Mouse (Mus musculus) forebrain, embryonic 14.5 days (tissue): Measurements from ENCODE around the gene Pecam1. TPM values are rescaled to one million over a fixed set of nuclear protein-coding genes. Genes with fewer than 3 reads are reported as not detected.
"Not testable (repeated sequence)": the region's sequence is repeated elsewhere in the genome, so short reads cannot be mapped to it uniquely, and the experiment has no call there.

Source experiments
- ATAC-seq: fragments of 200-750 bp; cut with Nextera tagmentation; 2 replicates; pipeline ENCODE4 v1.8.0; 2017; ENCODE audit warnings: mild to moderate bottlenecking, moderate library complexity
- DNase-seq: peaks from one replicate; pipeline ENCODE4 v3.0.0-alpha.2; 2015; ENCODE audit warnings: low spot score
- H3K27ac ChIP-seq: fragments of 300-500 bp; sonication (generic); 2 replicates; pipeline ENCODE4 v1.5.1; 2014; ENCODE audit warnings: low read depth, mild to moderate bottlenecking, control low read depth, low read length, moderate library complexity
- H3K27me3 ChIP-seq: fragments of 300-500 bp; sonication (generic); replicated peaks from 2 replicates; pipeline ENCODE4 v1.6.1; 2014; ENCODE audit warnings: low read length, control low read depth, mixed read lengths; ENCODE audit not compliant: control insufficient read depth, insufficient read depth
- H3K36me3 ChIP-seq: fragments of 300-500 bp; sonication (generic); 2 replicates; pipeline ENCODE4 v1.6.1; 2014; ENCODE audit warnings: low read length, control low read depth; ENCODE audit not compliant: control insufficient read depth, insufficient read depth
- H3K4me1 ChIP-seq: fragments of 300-500 bp; sonication (generic); 2 replicates; pipeline ENCODE4 v1.6.1; 2014; ENCODE audit warnings: antibody characterized with exemption, low read length, control low read depth; ENCODE audit not compliant: control insufficient read depth, insufficient read depth
- H3K4me2 ChIP-seq: fragments of 300-500 bp; sonication (generic); 2 replicates; pipeline ENCODE4 v1.6.1; 2014; ENCODE audit warnings: mild to moderate bottlenecking, control low read depth, low read length
- H3K4me3 ChIP-seq: fragments of 300-500 bp; sonication (generic); 2 replicates; pipeline ENCODE4 v1.5.1; 2014; ENCODE audit warnings: low read depth, low read length, control low read depth
- H3K9ac ChIP-seq: fragments of 300-500 bp; sonication (generic); 2 replicates; pipeline ENCODE4 v1.6.1; 2014; ENCODE audit warnings: mild to moderate bottlenecking, low read length, control low read depth, moderate library complexity
- H3K9me3 ChIP-seq: fragments of 300-500 bp; sonication (generic); replicated peaks from 2 replicates; pipeline ENCODE4 v1.6.1; 2016; ENCODE audit warnings: low read length, control low read depth, mixed read lengths; ENCODE audit not compliant: control insufficient read depth
- WGBS: fragments of 180-500 bp; shearing (Covaris S2); extraction: QIAGEN DNeasy Blood & Tissue Kit; methylation state at CpG from one replicate; pipeline ENCODE4 v1.1.7; 2014; 5-methylcytosine and 5-hydroxymethylcytosine counted together
- polyA plus RNA-seq: library from polyadenylated mRNA; unstranded; fragments of >200 nt; fragmentation: Nextera tagmentation; extraction: Ambion mirVana; gene quantifications from 2 replicates; pipeline ENCODE4 v1.2.1, GENCODE M21; 2014

Pecam1 gene
- polyA plus RNA-seq, 1 experiment from 2014 or later: 16.8 TPM

- Histone ChIP-seq H3K4me1 (peaks cover 20% of the 10 kb centered on the region), H3K4me2 (no peak overlapping the region), H3K4me3 (no peak overlapping the region), H3K36me3 (no peaks in the 10 kb centered on the region), H3K9me3 (no peaks in the 10 kb centered on the region), H3K9ac (no peak overlapping the region), H3K27me3 (no peaks in the 10 kb centered on the region), H3K27ac (no peak overlapping the region)
- no peak for DNase-seq
- no peak for ATAC-seq
- 70% methylated on average over 6 of the region's 6 CpGs for WGBS
Observed at GRCm38 (mm10) chr11:106663838-106664237, 86.6 kb downstream of the Pecam1 start.

GRCm38 (mm10) chr11:106662634-106663407, 87.6 kb downstream of the Pecam1 start:
- H3K9me3 ChIP-seq: no peaks in the 10 kb centered on the region
- H3K27ac ChIP-seq: no peak overlapping the region
- no peak overlapping the region for H3K4me2 ChIP-seq
- DNase-seq (no peak), ATAC-seq (no peak)
- no peak overlapping the region for H3K9ac ChIP-seq
- no peaks in the 10 kb centered on the region for H3K27me3 ChIP-seq
- H3K4me1 ChIP-seq: peaks cover 28% of the 10 kb centered on the region
- H3K36me3 ChIP-seq: no peaks in the 10 kb centered on the region
- WGBS: 90% methylated on average over 10 of the region's 11 CpGs
- H3K4me3 ChIP-seq: no peak overlapping the region

DNA sequence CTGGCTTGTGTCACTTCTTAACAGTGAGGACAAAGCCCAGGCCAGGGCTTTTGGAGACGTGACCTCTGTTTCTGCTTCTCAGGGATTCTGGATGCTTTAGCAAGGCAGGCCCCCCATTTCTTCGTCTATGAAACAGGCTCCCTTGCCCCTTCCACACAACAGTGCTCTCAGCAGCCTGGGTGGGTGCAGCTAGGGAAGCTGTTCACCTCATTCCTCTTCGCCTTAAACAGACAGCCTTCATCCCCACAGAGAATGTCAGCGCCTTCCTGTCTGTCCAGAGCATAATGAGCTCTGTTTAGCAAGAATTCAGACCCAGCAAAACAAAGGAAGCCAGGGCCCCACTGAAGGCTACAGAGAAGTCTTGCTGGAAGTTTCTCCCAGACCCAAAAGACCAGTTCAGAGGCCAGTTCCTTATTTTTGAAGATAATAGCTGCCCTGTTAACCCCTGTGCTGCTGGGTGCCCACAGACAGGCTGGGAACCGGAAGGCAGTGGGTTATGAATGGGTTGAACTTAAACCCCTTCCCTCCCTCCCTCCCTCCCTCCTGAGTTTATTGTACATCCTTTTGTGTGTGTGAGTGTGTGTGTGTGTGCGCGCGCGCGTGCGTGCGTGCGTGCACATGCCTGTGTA, 89.9 kb downstream of the Pecam1 start:
- WGBS: 35% methylated on average over 13 of the region's 13 CpGs
- no peaks in the 10 kb centered on the region for H3K27me3 ChIP-seq
- peaks cover 31% of the 10 kb centered on the region for H3K4me1 ChIP-seq
- ATAC-seq (no peak), DNase-seq (no peak)
- H3K4me2 ChIP-seq: no peak overlapping the region
- no peaks in the 10 kb centered on the region for H3K36me3 ChIP-seq
- H3K9ac ChIP-seq: no peak overlapping the region
- no peak overlapping the region for H3K4me3 ChIP-seq
- peak overlapping the region; percentile 63; the same call in 1 of the 2 replicates for H3K27ac ChIP-seq
- H3K9me3 ChIP-seq: no peaks in the 10 kb centered on the region

GRCm38 (mm10) chr11:106659598-106660295, 90.7 kb downstream of the Pecam1 start:
- DNase-seq: peak; percentile 38
- no peak for ATAC-seq

DNA sequence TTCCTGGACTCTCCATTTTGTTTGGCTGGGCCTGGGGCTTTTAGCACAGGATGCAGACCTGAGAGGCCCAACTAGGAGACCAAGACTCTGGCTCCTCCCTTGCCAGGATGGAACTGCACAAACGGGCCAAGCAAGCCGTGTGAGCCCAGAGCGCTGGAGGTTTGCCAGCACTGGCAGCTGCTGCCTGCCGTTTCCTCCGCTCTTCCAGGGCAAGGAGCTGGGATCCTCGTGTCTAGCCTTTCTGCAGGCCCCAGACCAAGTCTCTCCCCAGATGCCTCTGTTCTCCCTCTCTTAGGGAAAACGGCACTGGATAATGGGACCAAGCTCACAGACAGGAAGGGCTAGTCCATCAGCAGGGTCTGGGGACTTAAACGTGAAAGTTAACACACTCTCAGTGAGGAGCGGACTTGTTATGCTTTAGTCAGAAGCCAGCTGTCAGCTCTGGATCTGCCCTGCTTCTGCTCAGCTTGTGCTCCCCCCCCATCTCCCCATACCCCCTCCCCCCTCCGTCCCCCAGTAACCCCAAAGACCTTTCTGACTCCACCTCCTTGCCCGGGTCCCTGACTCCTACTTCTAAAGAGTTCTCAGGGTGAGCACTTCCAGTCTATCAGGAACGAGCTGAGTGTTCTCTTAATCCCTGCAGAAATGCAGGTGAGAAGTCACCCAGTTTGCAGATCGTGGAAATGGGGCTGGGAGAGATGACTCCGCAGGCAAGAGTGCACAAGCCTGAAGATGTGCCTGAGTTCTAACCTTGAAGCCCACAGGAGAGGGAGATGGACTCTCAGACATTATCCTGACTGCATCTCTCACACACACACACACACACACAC, 92.2 kb downstream of the Pecam1 start:
- Histone ChIP-seq H3K27ac (peak overlapping the region; percentile 77), H3K27me3 (no peaks in the 10 kb centered on the region), H3K36me3 (no peaks in the 10 kb centered on the region), H3K9me3 (no peaks in the 10 kb centered on the region), H3K9ac (peak overlapping the region; percentile 25; the same call in 1 of the 2 replicates), H3K4me2 (peak overlapping the region; percentile 24; the same call in 1 of the 2 replicates), H3K4me3 (no peak overlapping the region), H3K4me1 (peaks cover 31% of the 10 kb centered on the region)
- ATAC-seq: peak; percentile 93
- DNase-seq: peak; percentile 95
- WGBS: 13% methylated on average over 14 of the region's 14 CpGs

More at GRCm38 (mm10) chr11:106659598-106660295, 90.7 kb downstream of the Pecam1 start:
- Histone ChIP-seq H3K9me3 (no peaks in the 10 kb centered on the region), H3K27me3 (no peaks in the 10 kb centered on the region), H3K36me3 (no peaks in the 10 kb centered on the region), H3K4me1 (peaks cover 31% of the 10 kb centered on the region), H3K27ac (peak overlapping the region; percentile 52; the same call in 1 of the 2 replicates), H3K4me2 (no peak overlapping the region), H3K4me3 (no peak overlapping the region), H3K9ac (no peak overlapping the region; the same call in 1 of the 2 replicates)
- 26% methylated on average over 15 of the region's 15 CpGs for WGBS

GRCm38 (mm10) chr11:106656896-106657498, 93.4 kb downstream of the Pecam1 start:
- DNase-seq, H3K9me3 ChIP-seq, H3K27ac ChIP-seq, ATAC-seq, H3K4me3 ChIP-seq, H3K4me2 ChIP-seq, H3K27me3 ChIP-seq, H3K9ac ChIP-seq, H3K36me3 ChIP-seq: not testable (repeated sequence)
- H3K4me1 ChIP-seq: peaks cover 31% of the 10 kb centered on the region
- WGBS: 82% methylated on average over 5 of the region's 5 CpGs

GRCm38 (mm10) chr11:106648347-106648746, 102.1 kb downstream of the Pecam1 start:
- no peak overlapping the region for H3K4me3 ChIP-seq
- no peaks in the 10 kb centered on the region for H3K9me3 ChIP-seq
- H3K9ac ChIP-seq: no peak overlapping the region
- H3K4me2 ChIP-seq: no peak overlapping the region
- H3K27me3 ChIP-seq: no peaks in the 10 kb centered on the region
- DNase-seq (peak; percentile 88), ATAC-seq (no peak)
- H3K27ac ChIP-seq: no peak overlapping the region
- 25% methylated on average over 13 of the region's 13 CpGs for WGBS
- no peaks in the 10 kb centered on the region for H3K4me1 ChIP-seq
- no peaks in the 10 kb centered on the region for H3K36me3 ChIP-seq
